Mouse (Mus musculus): ENCODE data around the gene Tsc22d3. TPM values are rescaled to one million over a fixed set of nuclear protein-coding genes. Genes with fewer than 3 reads are reported as not detected.

Gene Tsc22d3
- polyA plus RNA-seq, 1 experiment from 2014 or later: 209 TPM

GRCm38 (mm10) chrX:140491884-140492571, 108.4 kb downstream of the Tsc22d3 start:
- H3K36me3 ChIP-seq (ENCODE audit: control insufficient read depth, insufficient read depth, low read length): no peaks in the 10 kb centered on the region
- H3K9me3 ChIP-seq (ENCODE audit: control insufficient read depth, low read length): no peaks in the 10 kb centered on the region
- no peak overlapping the region for H3K27ac ChIP-seq (replicated peaks in 1 of 2; ENCODE audit: control insufficient read depth in 1 of 2, insufficient read depth in 1 of 2, low read depth in 2 of 2, low read length in 2 of 2)
- no peak overlapping the region for H3K9ac ChIP-seq (ENCODE audit: low read length)
- H3K27me3 ChIP-seq (ENCODE audit: control insufficient read depth, insufficient read depth, low read length): no peaks in the 10 kb centered on the region
- ATAC-seq (ENCODE audit: insufficient number of reproducible peaks, insufficient read depth, low FRiP score, low read depth): no peak
- 43% methylated on average over 10 of the region's 10 CpGs for WGBS
- no peak overlapping the region for H3K4me3 ChIP-seq (ENCODE audit: control insufficient read depth in 1 of 2, insufficient read depth in 1 of 2, low read depth in 1 of 2, low read length in 2 of 2)
- 0 out of 4 replicates have a peak, but pooled peaks cover 0 to 6% of the 10 kb centered on the region in 2 experiments for H3K4me1 ChIP-seq (ENCODE audit: control insufficient read depth in 2 of 2, insufficient read depth in 2 of 2, low read length in 2 of 2)
- no peak overlapping the region for H3K4me2 ChIP-seq (ENCODE audit: low read length)

- H3K4me3 ChIP-seq (ENCODE audit: control insufficient read depth in 1 of 2, insufficient read depth in 1 of 2, low read depth in 1 of 2, low read length in 2 of 2): no peak overlapping the region
Measured at GRCm38 (mm10) chrX:140490203-140490602, 110.3 kb downstream of the Tsc22d3 start.

More at GRCm38 (mm10) chrX:140490203-140490602, 110.3 kb downstream of the Tsc22d3 start:
- Histone ChIP-seq H3K9me3 (ENCODE audit: control insufficient read depth, low read length) (no peaks in the 10 kb centered on the region), H3K4me2 (ENCODE audit: low read length) (no peak overlapping the region), H3K9ac (ENCODE audit: low read length) (no peak overlapping the region), H3K27ac (replicated peaks in 1 of 2; ENCODE audit: control insufficient read depth in 1 of 2, insufficient read depth in 1 of 2, low read depth in 2 of 2, low read length in 2 of 2) (no peak overlapping the region), H3K4me1 (ENCODE audit: control insufficient read depth in 2 of 2, insufficient read depth in 2 of 2, low read length in 2 of 2) (peaks cover 0 to 9% of the 10 kb centered on the region in 2 experiments; a peak in 1 of 4 replicates), H3K36me3 (ENCODE audit: control insufficient read depth, insufficient read depth, low read length) (no peaks in the 10 kb centered on the region), H3K27me3 (ENCODE audit: control insufficient read depth, insufficient read depth, low read length) (no peaks in the 10 kb centered on the region)
- WGBS: 83% methylated on average over 3 of the region's 3 CpGs
- ATAC-seq (ENCODE audit: insufficient number of reproducible peaks, insufficient read depth, low FRiP score, low read depth): no peak

Other genes with a start within 250 kb of the Tsc22d3 start
- gene Prps1, start 144.0 kb downstream of the Tsc22d3 start, polyA plus RNA-seq (2014; fragmentation: Nextera tagmentation; extraction: Ambion mirVana): 53.7 and 60.8 TPM in 2 replicates
- gene Mid2, start 63.9 kb upstream of the Tsc22d3 start, polyA plus RNA-seq (2014; fragmentation: Nextera tagmentation; extraction: Ambion mirVana): 16.1 and 17.4 TPM in 2 replicates
- not detected in 2 replicates for gene Tex13b, start 212.8 kb upstream of the Tsc22d3 start, polyA plus RNA-seq (2014; fragmentation: Nextera tagmentation; extraction: Ambion mirVana)